Mouse (Mus musculus) left cerebral cortex, adult 8-10 months (tissue): Measurements from ENCODE around the gene Tex36. TPM values are rescaled to one million over a fixed set of nuclear protein-coding genes. Genes with fewer than 3 reads are reported as not detected.

Source experiments
- DNase-seq, 2 experiments: peaks; one replicate each; pipeline ENCODE4 v3.0.0; 2022; ENCODE audit warnings: low spot score in 2 of 2
- total RNA-seq, 4 experiments: library from RNA; stranded (reverse); gene quantifications; 2 replicates each; pipeline ENCODE4 v1.2.4; 2022

Tex36 gene
- total RNA-seq, result not detected

DNA sequence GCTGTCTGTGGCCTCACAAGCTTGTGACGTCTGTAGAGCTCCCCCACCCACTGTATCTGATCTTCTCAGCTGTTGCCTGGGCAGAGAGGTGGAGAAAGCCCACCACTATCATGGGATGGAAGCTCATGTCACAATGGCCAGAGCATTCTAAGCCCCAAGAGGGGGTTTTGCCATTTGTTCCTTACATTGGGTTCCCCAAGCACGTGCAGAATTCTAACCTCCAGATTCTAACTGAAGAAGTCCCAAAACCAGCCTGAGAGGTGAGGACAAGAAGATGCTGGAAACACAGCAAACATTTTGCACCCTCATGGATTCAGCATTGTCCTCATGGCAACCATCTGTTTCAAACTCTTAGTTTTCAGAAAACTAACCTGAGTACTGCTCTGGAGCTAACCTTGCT, at the start of gene Tex36:
Gene Tex36 (minus strand): TSS at position 101 of the 400 bp plus-strand sequence.
- DNase-seq, result no peak

GRCm38 (mm10) chr7:133645716-133646115, 43.8 kb upstream of the Tex36 start:
- no peak for DNase-seq

GRCm38 (mm10) chr7:133638821-133639220, 36.9 kb upstream of the Tex36 start:
- DNase-seq, result peak in 1 of 2 experiments; percentile 76

DNA sequence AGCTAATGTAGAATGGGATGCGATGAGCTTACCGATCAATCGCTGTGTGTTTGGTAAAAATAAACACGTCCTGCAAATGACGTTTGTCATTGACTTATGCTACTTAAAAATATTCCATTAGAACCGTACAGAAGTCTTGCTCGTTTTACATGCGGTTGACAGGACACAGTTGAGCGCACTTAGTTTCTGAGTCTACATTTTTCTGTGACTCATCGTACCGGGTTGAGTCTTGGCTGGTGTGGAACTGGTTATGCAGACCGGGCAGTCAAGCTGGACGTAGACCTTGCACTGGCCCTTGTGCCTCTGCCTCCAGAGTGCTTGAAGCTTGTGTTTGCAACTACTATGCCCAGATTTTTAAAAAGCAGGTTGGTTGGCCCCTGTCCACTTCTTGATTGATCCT, 36.3 kb upstream of the Tex36 start:
- DNase-seq, result no peak

DNA sequence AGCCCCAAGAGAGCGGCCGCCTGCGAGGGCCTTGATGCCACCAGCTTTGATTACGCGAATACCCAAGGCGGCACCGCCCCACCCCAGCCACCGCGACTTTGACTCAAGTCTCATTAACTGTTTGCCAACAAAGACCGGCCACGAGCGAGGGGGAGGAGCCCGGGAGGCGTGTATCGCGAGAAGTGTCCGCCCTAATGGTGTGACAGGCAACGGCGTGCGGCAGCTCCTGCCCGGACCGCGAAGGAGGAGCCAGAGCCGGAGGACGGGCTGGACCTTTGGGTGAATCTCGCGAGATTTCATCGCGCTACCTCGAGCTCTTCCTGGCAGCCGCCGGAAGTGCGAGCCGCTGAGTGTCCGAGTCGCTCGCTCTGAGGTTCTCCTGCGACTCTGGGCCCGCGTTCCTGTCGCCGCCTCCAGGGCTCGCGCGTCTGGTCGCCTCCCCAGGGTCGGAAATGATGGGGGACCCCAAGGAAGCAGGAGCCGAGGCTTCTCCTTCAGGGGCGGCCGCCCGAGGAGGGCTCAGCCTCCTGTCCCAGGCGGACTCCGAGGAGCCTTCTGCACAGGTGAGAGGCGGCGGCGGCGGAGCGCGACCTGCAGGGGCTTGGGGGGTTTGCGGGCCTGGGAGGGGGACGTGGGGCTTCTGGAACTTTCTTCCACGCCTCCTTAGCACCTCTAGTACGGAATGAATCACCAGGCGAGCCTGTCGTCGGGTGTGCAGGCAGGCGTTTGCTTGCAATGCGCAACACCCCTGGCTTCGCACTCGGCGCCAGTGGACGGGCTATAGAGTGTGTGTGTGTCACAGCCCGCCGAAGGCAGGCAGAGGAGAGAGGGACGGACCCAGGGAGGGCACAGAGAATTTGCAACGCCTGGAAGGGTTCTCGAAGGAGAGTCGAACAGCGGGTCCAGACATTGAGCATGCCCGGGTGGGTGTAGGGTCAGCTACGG, 35.7 kb upstream of the Tex36 start, which contains the start of gene Edrf1:
Gene Edrf1 (plus strand): TSS at position 183 of the 945 bp plus-strand sequence.
- peak; percentile 87 to 98 for DNase-seq

DNA sequence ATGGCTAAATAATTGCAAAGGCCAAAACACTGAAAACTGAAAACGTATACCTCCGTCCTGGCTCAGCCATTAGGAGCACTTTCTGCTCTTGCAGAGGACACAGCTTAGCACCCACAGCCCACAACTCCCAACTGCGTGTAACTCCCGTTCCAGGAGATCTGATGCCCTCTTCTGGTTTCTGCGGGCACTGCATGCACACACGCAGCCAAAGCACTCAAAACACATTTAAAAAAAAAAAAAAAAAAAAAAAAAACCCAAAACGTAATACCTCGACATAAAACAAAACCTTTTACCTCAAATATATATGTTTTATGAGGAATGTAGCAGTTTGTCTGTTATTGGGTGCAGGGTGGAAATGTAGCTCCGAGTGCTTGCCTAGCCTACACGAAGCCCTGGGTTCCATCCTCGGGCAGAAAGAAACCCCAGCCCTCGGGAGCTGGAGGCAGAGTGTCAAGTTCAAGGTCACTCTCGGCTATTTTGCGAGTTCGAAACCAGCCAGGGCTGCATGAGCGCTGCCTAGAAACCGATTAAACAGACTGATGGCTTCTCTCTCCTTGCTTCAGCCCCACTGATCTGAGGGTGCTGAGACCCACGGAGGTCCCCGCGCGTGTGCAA, 34.9 kb upstream of the Tex36 start:
- DNase-seq, result peak; percentile 72 to 93

- DNase-seq, result no peak
Measured at GRCm38 (mm10) chr7:133634932-133635650, 33.1 kb upstream of the Tex36 start.

DNA sequence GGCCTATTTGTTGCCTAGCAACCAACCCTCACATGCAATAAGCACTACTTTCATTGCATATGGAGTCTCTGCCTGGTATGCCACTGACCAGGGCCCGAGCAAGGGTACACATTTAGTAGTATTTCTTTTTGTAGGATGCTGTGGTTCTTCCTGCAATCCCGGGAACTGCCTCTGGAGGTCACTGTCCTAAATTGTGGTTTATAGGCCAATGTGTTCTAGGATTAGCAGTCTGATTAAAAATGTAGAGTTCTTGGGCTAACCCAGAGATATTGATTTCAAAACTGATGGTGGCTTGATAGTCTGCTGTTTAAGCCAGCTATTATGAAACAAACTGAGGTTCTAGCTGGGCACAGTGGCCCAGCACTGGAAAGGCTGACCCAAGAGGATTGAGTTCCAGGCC, 30.5 kb upstream of the Tex36 start:
- peak in 1 of 2 experiments; percentile 57 for DNase-seq

- DNase-seq, result no peak
Measured at GRCm38 (mm10) chr7:133630821-133631220, 28.9 kb upstream of the Tex36 start.

DNA sequence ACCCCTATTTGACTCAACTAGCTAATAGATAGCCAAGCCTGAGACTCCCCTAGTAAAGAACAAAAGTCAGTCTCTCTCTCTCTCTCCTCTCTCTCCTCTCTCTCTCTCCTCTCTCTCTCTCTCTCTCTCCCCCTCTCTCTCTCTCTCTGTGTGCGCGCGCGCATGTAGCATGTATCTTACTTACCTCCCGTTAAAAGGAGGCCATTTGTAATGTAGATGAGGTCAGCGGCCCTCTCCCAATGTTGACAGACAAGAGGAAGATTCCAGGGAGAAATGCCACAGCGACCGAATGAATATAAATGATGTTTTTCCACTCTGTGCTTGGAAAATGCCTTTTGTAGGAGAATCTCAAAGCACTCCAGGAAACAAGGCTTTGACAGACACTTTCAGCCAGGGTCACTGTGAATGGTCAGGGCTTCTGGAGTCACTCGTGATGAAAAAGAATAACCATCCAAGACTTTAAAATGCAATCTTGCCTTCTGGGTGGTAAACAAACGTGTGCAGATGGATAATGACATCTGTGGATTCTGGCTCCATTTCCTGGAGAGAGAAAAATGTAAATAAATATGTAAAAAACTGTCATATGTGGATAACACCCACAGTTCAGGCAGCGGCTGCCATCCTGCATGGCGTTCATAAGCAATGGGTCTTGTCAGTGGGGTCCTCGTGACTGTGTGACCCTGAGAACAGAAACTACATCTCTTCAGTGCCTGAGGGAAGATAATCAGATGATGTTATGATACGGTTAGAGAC, 25.4 kb upstream of the Tex36 start:
- no peak for DNase-seq

- no peak for DNase-seq
Measured at GRCm38 (mm10) chr7:133623226-133623625, 21.3 kb upstream of the Tex36 start.

DNA sequence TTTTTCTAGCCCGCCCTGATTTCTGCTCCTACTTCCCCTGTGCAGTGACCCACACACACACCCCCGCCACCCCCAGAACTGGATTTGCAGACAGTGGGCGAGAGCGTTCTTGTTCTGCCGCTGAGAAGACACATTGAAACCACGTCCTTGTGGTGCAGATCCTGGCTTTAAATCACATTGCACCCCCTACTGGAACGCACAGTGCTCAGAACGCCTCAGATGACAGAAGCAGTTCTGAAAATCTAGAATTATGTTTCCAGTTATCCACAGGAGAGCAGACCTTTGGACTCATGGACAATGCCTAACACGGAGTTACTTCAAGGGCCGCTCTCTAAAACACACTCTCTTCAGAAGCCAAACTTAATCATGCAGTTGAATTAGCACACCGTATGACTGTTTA, 18.8 kb upstream of the Tex36 start:
- DNase-seq, result no peak

DNA sequence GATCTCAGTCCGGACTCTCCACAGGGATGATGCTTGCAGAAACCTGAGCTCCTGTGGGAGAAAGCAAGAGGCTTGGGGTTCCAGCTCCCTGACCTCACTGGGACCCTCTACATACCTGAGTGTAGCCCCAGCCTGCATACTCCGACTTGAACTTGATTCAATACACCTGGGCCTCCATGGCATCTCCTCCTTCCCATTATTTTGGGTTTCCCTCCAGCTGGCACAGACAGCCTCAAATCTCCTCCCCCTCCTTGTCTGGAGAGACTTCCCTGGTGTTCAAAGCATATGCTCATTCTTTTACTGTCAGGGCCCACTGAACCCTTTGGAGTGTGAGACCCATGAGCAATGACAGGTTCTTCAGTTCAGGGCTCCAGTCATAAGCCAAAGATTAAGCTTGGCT, 11.0 kb upstream of the Tex36 start:
- DNase-seq, result no peak

DNA sequence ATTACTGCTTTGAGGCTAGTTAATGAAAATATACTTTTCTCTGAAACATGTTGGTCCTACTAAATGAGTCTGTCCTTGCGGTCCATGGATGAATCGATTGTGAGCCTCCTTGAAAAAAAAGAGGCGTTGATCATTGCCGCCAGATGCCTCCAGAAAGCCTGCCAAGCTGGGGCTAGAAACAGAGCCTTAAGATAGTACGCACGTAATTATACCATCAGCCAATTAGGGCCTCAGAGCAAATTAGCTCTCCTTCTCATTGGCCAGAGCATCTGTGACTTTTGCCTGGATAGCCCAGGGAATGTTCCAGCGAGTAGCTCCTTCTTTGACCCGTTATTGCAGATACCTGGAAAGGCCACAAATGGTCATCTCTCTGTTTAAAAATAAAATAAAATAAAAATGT, 7.6 kb upstream of the Tex36 start:
- DNase-seq, result peak in 1 of 2 experiments; percentile 32

- DNase-seq, result no peak
Measured at GRCm38 (mm10) chr7:133608631-133609340, 6.8 kb upstream of the Tex36 start.

DNA sequence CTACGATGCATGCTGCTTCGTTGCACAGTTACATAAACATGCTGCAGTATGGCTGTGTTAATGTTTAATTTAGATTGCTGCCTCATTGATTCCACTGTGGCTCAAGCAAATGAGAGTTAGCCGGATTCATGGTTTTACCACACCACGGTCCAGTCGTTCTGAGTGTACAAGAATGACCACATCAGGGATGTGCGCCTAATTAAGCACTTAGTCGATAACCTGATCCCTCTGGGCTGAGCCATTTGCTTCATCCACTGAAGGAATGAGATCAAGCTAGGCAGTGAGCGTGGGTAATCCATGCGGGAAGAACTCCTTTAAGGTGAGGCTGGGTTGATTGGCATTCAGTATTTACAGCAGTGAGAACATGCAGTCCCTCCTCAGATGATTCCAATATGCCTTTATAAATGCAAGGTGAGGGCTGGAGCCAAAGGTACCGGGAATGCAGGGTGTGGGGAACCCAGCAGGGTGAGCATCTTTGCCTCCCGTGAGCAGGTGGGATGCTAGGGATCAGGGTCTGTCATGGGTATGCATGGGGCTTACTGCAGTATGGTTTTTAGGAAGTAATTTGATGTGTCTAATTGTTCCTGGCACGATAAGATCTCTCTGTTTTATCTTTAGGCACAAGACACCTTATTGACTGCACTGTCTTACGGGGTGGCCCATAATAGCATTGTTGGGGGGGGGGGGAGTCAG, 6.1 kb upstream of the Tex36 start:
- DNase-seq, result no peak

DNA sequence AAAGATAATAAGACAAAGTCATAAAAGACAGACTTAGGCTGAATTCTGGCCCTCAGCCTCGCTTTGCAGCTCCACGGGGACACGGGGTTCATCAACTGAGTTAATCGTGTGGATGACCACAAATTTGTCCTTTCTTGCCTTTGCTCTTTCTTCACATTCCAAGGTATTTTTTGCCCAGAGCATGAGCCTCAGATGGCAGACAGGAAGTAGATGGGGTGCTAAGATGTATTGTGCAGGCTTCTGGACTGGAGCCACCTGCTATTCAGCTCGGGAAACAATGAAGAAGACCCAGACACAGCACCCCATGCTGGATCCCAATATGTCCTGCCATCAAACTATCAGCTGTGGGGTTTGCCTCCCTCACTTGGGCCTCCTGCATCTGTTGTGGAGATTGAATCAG, 5.4 kb upstream of the Tex36 start:
- no peak for DNase-seq

DNA sequence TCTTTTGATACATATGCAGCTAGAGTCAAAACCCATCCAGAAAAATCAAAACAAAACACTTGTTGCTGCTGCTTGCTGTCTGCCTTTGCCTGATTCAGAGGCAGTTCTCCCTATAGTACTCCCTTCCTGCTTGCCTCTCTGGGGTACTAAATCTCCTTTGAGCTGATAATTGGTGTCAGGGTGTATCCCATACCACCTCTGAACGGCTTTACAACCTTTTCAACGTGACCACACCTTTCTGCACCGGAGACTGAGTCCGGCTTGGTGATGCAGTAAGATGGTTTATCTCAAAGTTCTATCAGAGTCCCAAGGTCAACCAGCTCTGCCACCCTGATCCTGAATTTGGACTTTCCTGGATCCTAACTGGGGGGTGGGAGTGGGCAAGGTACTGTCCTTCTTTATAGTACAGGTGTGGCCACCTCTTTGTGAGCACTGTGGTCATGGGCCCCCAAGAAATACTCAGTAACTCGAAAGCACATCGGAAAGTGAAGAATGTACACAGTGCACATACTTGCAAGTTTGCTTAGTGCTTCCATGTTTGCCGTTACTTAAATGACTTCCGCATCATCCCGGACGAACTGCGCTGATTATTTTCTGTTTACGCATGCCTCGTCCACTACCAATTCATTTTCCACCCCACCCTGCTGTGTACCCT, 2.6 kb upstream of the Tex36 start:
- no peak for DNase-seq

- DNase-seq, result no peak
Measured at GRCm38 (mm10) chr7:133603156-133603555, 1.2 kb upstream of the Tex36 start.
